Mouse (Mus musculus) limb, embryonic 10.5 days (tissue): ENCODE data around the gene Lrp5. TPM values are rescaled to one million over a fixed set of nuclear protein-coding genes. Genes with fewer than 3 reads are reported as not detected.

Experiments
- DNase-seq: peaks from one replicate; pipeline ENCODE4 v3.0.0-alpha.2; 2017; ENCODE audit warnings: low spot score
- H3K27ac ChIP-seq: fragments of 300-500 bp; sonication (generic); 2 replicates; pipeline ENCODE4 v1.5.1; 2016; ENCODE audit warnings: mild to moderate bottlenecking
- H3K27me3 ChIP-seq: fragments of 300-500 bp; sonication (generic); 2 replicates; pipeline ENCODE4 v1.6.1; 2016; ENCODE audit warnings: low read depth, mild to moderate bottlenecking; ENCODE audit not compliant: poor library complexity, severe bottlenecking
- H3K36me3 ChIP-seq: fragments of 300-500 bp; sonication (generic); 2 replicates; pipeline ENCODE4 v1.6.1; 2016; ENCODE audit warnings: mild to moderate bottlenecking, moderate library complexity
- H3K4me1 ChIP-seq: fragments of 300-500 bp; sonication (generic); 2 replicates; pipeline ENCODE4 v1.6.1; 2016
- H3K4me3 ChIP-seq: fragments of 300-500 bp; sonication (generic); 2 replicates; pipeline ENCODE4 v1.5.1; 2016; ENCODE audit warnings: mild to moderate bottlenecking, moderate library complexity
- H3K9me3 ChIP-seq: fragments of 300-500 bp; sonication (generic); replicated peaks from 2 replicates; pipeline ENCODE4 v1.6.1; 2016; ENCODE audit warnings: mild to moderate bottlenecking
- WGBS: fragments of 180-500 bp; shearing (Covaris S2); methylation state at CpG from one replicate; pipeline ENCODE4 v1.1.7; 2016; 5-methylcytosine and 5-hydroxymethylcytosine counted together
- polyA plus RNA-seq: library from polyadenylated mRNA; unstranded; fragments of >200 nt; fragmentation: Nextera tagmentation; extraction: Ambion mirVana; gene quantifications from 2 replicates; pipeline ENCODE4 v1.2.1, GENCODE M21; 2016

Lrp5 gene
- polyA plus RNA-seq, 1 experiment from 2014 or later: 8.2 TPM

DNA sequence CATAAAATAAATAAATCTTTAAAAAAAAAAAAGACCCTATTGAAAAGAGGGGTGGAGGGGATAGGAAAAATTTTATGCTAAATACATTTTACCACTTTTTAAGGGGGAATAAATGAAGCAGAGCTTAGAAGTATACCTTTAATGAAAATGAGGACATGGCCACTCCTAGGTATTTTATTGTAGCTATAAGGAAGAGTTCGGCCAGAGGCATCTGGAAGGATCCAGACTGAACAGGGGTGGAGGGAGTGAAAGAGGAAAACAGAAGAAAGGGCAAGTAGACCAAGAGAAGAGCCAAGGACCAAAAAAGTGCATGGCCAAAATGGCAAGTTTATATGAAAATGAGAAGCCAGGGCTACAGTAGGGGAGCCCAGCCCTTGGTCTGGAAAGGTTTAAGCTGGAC, 136.3 kb downstream of the Lrp5 start:
- Histone ChIP-seq H3K36me3 (peaks cover 14% of the 10 kb centered on the region), H3K4me1 (no peaks in the 10 kb centered on the region), H3K4me3 (no peak overlapping the region), H3K27me3 (no peaks in the 10 kb centered on the region), H3K27ac (no peak overlapping the region), H3K9me3 (no peaks in the 10 kb centered on the region)
- WGBS: 88% methylated on average over 1 of the region's 1 CpGs
- no peak for DNase-seq

DNA sequence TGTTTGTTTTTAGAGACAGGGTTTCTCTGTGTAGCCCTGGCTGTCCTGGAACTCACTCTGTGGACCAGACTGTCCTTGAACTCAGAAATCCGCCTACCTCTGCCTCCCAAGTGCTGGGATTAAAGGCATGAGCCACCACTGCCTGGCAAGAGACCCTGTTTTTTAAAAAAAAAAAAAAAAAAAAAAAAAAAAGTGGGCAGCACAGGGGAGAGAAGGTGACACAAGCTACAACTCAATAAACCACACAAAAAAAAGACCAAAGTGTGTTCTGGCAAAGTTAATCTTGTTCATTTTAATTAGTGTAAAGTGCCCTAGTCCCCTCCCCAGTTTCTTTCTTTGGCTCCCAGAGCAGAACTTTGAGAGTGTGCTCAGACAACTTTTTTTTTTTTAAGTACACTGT, 137.1 kb downstream of the Lrp5 start:
- H3K27ac ChIP-seq: no peak overlapping the region
- H3K36me3 ChIP-seq: peaks cover 14% of the 10 kb centered on the region
- WGBS: 92% methylated on average over 1 of the region's 1 CpGs
- H3K27me3 ChIP-seq: no peaks in the 10 kb centered on the region
- DNase-seq: no peak
- no peaks in the 10 kb centered on the region for H3K9me3 ChIP-seq
- no peak overlapping the region for H3K4me3 ChIP-seq
- H3K4me1 ChIP-seq: no peaks in the 10 kb centered on the region

DNA sequence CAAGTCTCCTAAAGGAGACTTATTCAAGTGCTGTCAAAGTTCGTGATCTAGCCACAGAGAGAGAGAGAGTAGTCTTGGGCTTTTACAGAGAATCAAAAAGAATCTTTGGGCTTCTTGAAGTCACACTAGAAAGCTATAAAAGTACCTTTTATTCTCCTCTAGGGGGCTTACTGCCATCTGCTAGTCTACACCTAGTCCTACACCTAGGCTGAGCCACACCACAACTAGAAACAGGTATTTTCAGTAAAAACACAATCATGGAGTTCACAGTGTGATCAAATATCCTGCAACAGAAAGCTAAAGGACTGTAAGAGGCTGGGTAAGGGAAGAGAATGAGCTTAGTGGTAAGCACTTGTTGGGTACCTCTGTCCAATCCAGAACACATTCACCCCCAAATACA, 138.1 kb downstream of the Lrp5 start:
- H3K36me3 ChIP-seq: peaks cover 21% of the 10 kb centered on the region
- DNase-seq: no peak
- H3K9me3 ChIP-seq: no peaks in the 10 kb centered on the region
- no peak overlapping the region for H3K4me3 ChIP-seq
- H3K4me1 ChIP-seq: no peaks in the 10 kb centered on the region
- no peaks in the 10 kb centered on the region for H3K27me3 ChIP-seq
- 96% methylated on average over 1 of the region's 1 CpGs for WGBS
- H3K27ac ChIP-seq: no peak overlapping the region

DNA sequence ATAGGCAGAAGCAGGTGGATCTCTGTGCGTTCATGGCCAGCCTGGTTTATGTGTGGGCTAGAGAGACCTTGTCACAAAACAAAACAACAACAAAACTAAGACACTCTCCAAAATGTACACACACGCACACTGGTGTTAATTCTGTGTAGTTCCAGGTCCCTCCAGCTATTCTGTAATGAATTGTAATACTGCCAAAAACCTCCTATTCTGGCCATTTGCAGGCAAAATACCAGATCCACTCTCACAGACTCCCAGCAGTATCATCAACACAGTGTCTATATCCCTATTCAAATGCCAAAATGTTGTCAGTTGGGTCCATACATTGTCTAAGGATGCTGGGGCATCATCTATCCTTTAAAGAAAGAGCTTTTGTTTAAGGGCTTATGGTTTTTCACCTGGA, 141.4 kb downstream of the Lrp5 start:
- H3K4me3 ChIP-seq: no peak overlapping the region
- DNase-seq: no peak
- WGBS: 90% methylated on average over 2 of the region's 2 CpGs
- no peaks in the 10 kb centered on the region for H3K9me3 ChIP-seq
- H3K4me1 ChIP-seq: no peaks in the 10 kb centered on the region
- no peaks in the 10 kb centered on the region for H3K27me3 ChIP-seq
- peaks cover 49% of the 10 kb centered on the region for H3K36me3 ChIP-seq
- H3K27ac ChIP-seq: no peak overlapping the region

DNA sequence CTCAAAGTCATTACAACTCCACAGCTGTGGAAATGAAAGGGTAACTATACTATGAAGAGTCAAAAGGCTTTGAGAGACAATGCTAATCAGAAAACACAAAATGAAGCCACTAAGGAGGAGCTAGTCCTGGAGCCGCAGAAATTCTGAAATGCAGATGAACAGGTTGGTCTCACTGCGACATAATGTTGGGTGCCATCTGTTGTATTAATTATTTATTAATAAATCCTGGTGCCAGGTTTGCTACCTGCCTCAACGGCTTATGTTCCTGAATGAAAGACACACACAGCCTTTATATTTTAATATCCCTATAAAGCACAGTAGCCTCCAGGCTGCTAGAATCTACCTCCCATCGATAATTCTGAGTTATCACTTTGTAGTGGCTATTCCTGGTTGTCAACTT, 143.8 kb downstream of the Lrp5 start:
- WGBS: 95% methylated on average over 4 of the region's 4 CpGs
- no peak for DNase-seq

GRCm38 (mm10) chr19:3540997-3541396, 145.4 kb downstream of the Lrp5 start:
- DNase-seq: no peak
- Histone ChIP-seq H3K27ac (no peak overlapping the region), H3K9me3 (no peaks in the 10 kb centered on the region), H3K27me3 (no peaks in the 10 kb centered on the region), H3K36me3 (peaks cover 65% of the 10 kb centered on the region), H3K4me1 (no peaks in the 10 kb centered on the region), H3K4me3 (no peak overlapping the region)
- 93% methylated on average over 5 of the region's 5 CpGs for WGBS

More for the DNA sequence above, 143.8 kb downstream of the Lrp5 start:
- Histone ChIP-seq H3K27ac (no peak overlapping the region), H3K36me3 (peaks cover 67% of the 10 kb centered on the region), H3K9me3 (no peaks in the 10 kb centered on the region), H3K4me1 (no peaks in the 10 kb centered on the region), H3K27me3 (no peaks in the 10 kb centered on the region), H3K4me3 (no peak overlapping the region)

DNA sequence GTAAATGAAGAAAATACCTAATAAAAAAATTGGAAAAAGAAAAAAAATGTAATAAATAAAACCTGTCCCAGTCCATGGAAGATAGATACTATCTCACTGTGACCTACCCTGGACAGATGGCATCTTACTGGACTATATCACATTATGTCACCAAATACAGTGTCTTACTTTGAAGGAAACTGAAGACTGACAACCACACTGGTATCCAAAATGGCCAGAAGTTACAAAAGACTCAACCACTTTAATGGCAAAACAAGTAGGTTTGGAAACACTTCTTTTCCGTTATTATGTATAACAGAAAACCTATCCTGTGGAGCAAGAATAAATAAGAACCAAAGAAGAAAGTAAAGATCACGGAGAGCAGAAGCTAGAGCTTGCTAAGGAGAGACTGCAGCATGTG, 146.1 kb downstream of the Lrp5 start:
- Histone ChIP-seq H3K27ac (no peak overlapping the region), H3K9me3 (no peaks in the 10 kb centered on the region), H3K4me1 (no peaks in the 10 kb centered on the region), H3K4me3 (no peak overlapping the region), H3K27me3 (no peaks in the 10 kb centered on the region), H3K36me3 (peaks cover 65% of the 10 kb centered on the region)
- no peak for DNase-seq
- WGBS: 96% methylated on average over 2 of the region's 2 CpGs

GRCm38 (mm10) chr19:3539456-3539855, 146.9 kb downstream of the Lrp5 start:
- no peaks in the 10 kb centered on the region for H3K27me3 ChIP-seq
- no peak overlapping the region for H3K4me3 ChIP-seq
- no peaks in the 10 kb centered on the region for H3K4me1 ChIP-seq
- no peaks in the 10 kb centered on the region for H3K9me3 ChIP-seq
- 98% methylated on average over 5 of the region's 5 CpGs for WGBS
- no peak overlapping the region for H3K27ac ChIP-seq
- DNase-seq: no peak
- peaks cover 71% of the 10 kb centered on the region for H3K36me3 ChIP-seq

DNA sequence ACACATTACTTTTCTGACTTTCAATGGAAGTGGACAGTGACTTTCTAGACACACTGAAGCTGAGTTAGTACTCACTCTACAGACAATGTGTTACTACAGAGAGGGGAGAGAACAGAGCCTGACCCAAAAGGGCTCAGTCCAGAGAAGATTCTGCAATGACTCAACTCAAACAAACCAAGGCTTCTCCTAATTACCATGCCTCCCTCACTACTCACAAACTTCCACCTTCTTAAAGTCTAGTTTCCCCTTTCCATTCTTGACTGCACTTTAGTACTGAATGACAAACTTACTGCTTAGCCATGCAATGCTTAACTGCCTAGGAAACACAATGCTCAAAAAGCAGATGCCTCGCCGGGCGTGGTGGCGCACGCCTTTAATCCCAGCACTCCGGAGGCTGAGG, 148.7 kb downstream of the Lrp5 start:
- peaks cover 73% of the 10 kb centered on the region for H3K36me3 ChIP-seq
- no peak overlapping the region for H3K27ac ChIP-seq
- no peak overlapping the region for H3K4me3 ChIP-seq
- no peaks in the 10 kb centered on the region for H3K4me1 ChIP-seq
- H3K27me3 ChIP-seq: no peaks in the 10 kb centered on the region
- H3K9me3 ChIP-seq: no peaks in the 10 kb centered on the region
- 98% methylated on average over 6 of the region's 6 CpGs for WGBS
- no peak for DNase-seq

GRCm38 (mm10) chr19:3534945-3535344, 151.4 kb downstream of the Lrp5 start:
- Histone ChIP-seq H3K36me3 (peaks cover 51% of the 10 kb centered on the region), H3K27me3 (no peaks in the 10 kb centered on the region), H3K4me3 (no peak overlapping the region), H3K27ac (no peak overlapping the region), H3K4me1 (no peaks in the 10 kb centered on the region), H3K9me3 (no peaks in the 10 kb centered on the region)
- no peak for DNase-seq
- 89% methylated on average over 3 of the region's 3 CpGs for WGBS

Other genes starting within 250 kb of the Lrp5 start
- gene Ppp6r3, start 110.8 kb downstream of the Lrp5 start, polyA plus RNA-seq: 68.5 and 82.4 TPM in 2 replicates
- 43.8 and 47.2 TPM in 2 replicates for gene 1810055G02Rik, start 21.7 kb upstream of the Lrp5 start, polyA plus RNA-seq
- gene Kmt5b, start 80.9 kb upstream of the Lrp5 start, polyA plus RNA-seq: 21.4 and 29.2 TPM in 2 replicates
- 48.5 and 50.0 TPM in 2 replicates for gene Chka, start 165.2 kb upstream of the Lrp5 start, polyA plus RNA-seq
- 27.9 and 39.4 TPM in 2 replicates for gene Tcirg1, start 220.6 kb upstream of the Lrp5 start, polyA plus RNA-seq
- 249 and 273 TPM in 2 replicates for gene Ndufs8, start 226.2 kb upstream of the Lrp5 start, polyA plus RNA-seq
- gene Aldh3b1, start 243.2 kb upstream of the Lrp5 start, polyA plus RNA-seq: 0.20 and 0.33 TPM in 2 replicates
- gene Unc93b1, start 248.6 kb upstream of the Lrp5 start, polyA plus RNA-seq: 5.4 and 6.7 TPM in 2 replicates